Mouse (Mus musculus): ENCODE data around the gene Polr3c.

DNA sequence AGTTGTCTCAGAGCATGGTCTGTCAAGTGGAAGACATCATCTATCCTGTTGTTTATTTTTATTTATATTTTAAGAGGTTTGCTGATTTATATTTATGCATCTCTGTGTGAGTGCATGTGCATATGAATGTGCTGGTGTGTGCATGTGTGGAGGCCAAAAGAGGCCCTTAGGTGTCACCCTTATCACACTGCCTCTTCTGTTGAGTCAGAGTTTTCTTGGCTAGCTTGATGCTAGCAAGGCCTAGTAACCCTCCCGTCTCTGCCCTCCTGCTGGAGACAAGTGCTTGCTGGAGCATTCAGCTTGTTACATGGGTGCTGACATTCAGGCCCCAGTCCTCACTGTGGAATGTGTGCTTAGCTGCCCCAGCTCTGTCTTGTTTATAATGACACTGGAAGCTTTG lies 45.5 kb upstream of the Polr3c start:
- no peak for TF ChIP-seq POLR2A (IDR thresholded peaks at IDR 0.05; ENCODE audit: insufficient read depth, low read length)
- no peak for TF ChIP-seq CTCF (IDR thresholded peaks at IDR 0.05; ENCODE audit: low read depth, low read length)
